Mouse (Mus musculus) MEL (cell line): ENCODE measurements at regions not wholly inside any gene's neighbourhood (a gene's known extent, or its start where the extent isn't known, plus 50 kb on each side); places are given as distances from the start of the nearest gene placed in this dataset.

Experiments used
- DNase-seq: peaks from one replicate; pipeline ENCODE4 v3.0.0; 2011; ENCODE audit warnings: low read depth, low spot score
- H3K27ac ChIP-seq: 2 replicates; pipeline ENCODE4 v1.5.1; 2012; ENCODE audit warnings: low read depth, mild to moderate bottlenecking, control low read depth, low read length, moderate library complexity; ENCODE audit not compliant: control insufficient read depth
- H3K27me3 ChIP-seq, 2 experiments: fragments of 150-350 bp in 1 of 2; sonication (generic) in 1 of 2; 2 replicates each; pipeline ENCODE4 v1.6.1; 2012; ENCODE audit warnings: low read length in 2 of 2, mild to moderate bottlenecking in 2 of 2, improper control_type of control experiment in 1 of 2, moderate library complexity in 1 of 2; ENCODE audit not compliant: insufficient read depth in 2 of 2, control insufficient read depth in 1 of 2
- H3K36me3 ChIP-seq, 2 experiments: 2 replicates each; pipeline ENCODE4 v1.6.1; 2012 to 2014; ENCODE audit warnings: low read length in 2 of 2, improper control_type of control experiment in 1 of 2, inconsistent platforms in 1 of 2, mild to moderate bottlenecking in 1 of 2; ENCODE audit not compliant: insufficient read depth in 2 of 2, control insufficient read depth in 1 of 2
- H3K4me1 ChIP-seq, 2 experiments: fragments of 150-350 bp in 1 of 2; sonication (generic) in 1 of 2; 2 replicates each; pipeline ENCODE4 v1.6.1; 2012; ENCODE audit warnings: low read length in 2 of 2, improper control_type of control experiment in 1 of 2, mild to moderate bottlenecking in 1 of 2; ENCODE audit not compliant: insufficient read depth in 2 of 2, control insufficient read depth in 1 of 2
- H3K4me3 ChIP-seq, 2 experiments: fragments of 150-350 bp in 1 of 2; sonication (generic) in 1 of 2; 2 replicates each; pipeline ENCODE4 v1.5.1; 2012; ENCODE audit warnings: low read depth in 2 of 2, low read length in 2 of 2, mild to moderate bottlenecking in 2 of 2, moderate library complexity in 2 of 2, control low read depth in 1 of 2, improper control_type of control experiment in 1 of 2; ENCODE audit not compliant: control insufficient read depth in 1 of 2, insufficient read depth in 1 of 2
- H3K79me2 ChIP-seq: 2 replicates; pipeline ENCODE4 v1.6.1; 2012; ENCODE audit warnings: mild to moderate bottlenecking, low read length, moderate library complexity; ENCODE audit not compliant: control insufficient read depth, poor library complexity, insufficient read depth
- H3K9ac ChIP-seq: 2 replicates; pipeline ENCODE4 v1.6.1; 2012; ENCODE audit warnings: low read depth, mild to moderate bottlenecking, control low read depth, low read length, moderate library complexity; ENCODE audit not compliant: control insufficient read depth, poor library complexity, severe bottlenecking
- H3K9me3 ChIP-seq: fragments of 150-350 bp; sonication (generic); replicated peaks from 2 replicates; pipeline ENCODE4 v1.6.1; 2012; ENCODE audit warnings: mild to moderate bottlenecking, low read length, improper control_type of control experiment, moderate library complexity; ENCODE audit not compliant: insufficient read depth
- BHLHE40 ChIP-seq: IDR thresholded peaks from 2 replicates; pipeline ENCODE4 v1.6.1; 2012; ENCODE audit warnings: low read depth, mild to moderate bottlenecking, inconsistent platforms, low read length, improper control_type of control experiment, borderline replicate concordance
- CHD1 ChIP-seq: IDR thresholded peaks from 2 replicates; pipeline ENCODE4 v1.6.1; 2012; ENCODE audit warnings: low read depth, mild to moderate bottlenecking, inconsistent platforms, low read length, improper control_type of control experiment
- CHD2 ChIP-seq: IDR thresholded peaks from 2 replicates; pipeline ENCODE4 v1.6.1; 2011; ENCODE audit warnings: low read length, improper control_type of control experiment
- E2F4 ChIP-seq: IDR thresholded peaks from 2 replicates; pipeline ENCODE4 v1.6.1; 2011; ENCODE audit warnings: low read depth, low read length, improper control_type of control experiment, borderline replicate concordance
- ELF1 ChIP-seq: IDR thresholded peaks from 2 replicates; pipeline ENCODE4 v1.6.1; 2014; ENCODE audit warnings: low read depth, mild to moderate bottlenecking, inconsistent platforms, low read length, improper control_type of control experiment, moderate library complexity
- EP300 ChIP-seq, 2 experiments: IDR thresholded peaks; 2 replicates each; pipeline ENCODE4 v1.6.1; 2011; ENCODE audit warnings: improper control_type of control experiment in 2 of 2, low read length in 2 of 2, low read depth in 1 of 2, mild to moderate bottlenecking in 1 of 2
- GABPA ChIP-seq: IDR thresholded peaks from 2 replicates; pipeline ENCODE4 v1.6.1; 2012; ENCODE audit warnings: low read depth, mild to moderate bottlenecking, inconsistent platforms, low read length, improper control_type of control experiment, moderate library complexity
- HCFC1 ChIP-seq: IDR thresholded peaks from 2 replicates; pipeline ENCODE4 v1.6.1; 2012; ENCODE audit warnings: low read depth, mild to moderate bottlenecking, inconsistent platforms, low read length, improper control_type of control experiment, moderate library complexity
- KAT2A ChIP-seq: conservative IDR thresholded peaks from 2 replicates; pipeline ENCODE4 v1.6.1; 2012; ENCODE audit warnings: low read depth, low read length, improper control_type of control experiment, inconsistent platforms
- MAX ChIP-seq: IDR thresholded peaks from 2 replicates; pipeline ENCODE4 v1.6.1; 2011; ENCODE audit warnings: low read length, improper control_type of control experiment
- MAZ ChIP-seq: IDR thresholded peaks from 2 replicates; pipeline ENCODE4 v1.6.1; 2012; ENCODE audit warnings: low read depth, mild to moderate bottlenecking, inconsistent platforms, low read length, improper control_type of control experiment
- MEF2A ChIP-seq: IDR thresholded peaks from 2 replicates; pipeline ENCODE4 v1.6.1; 2014; ENCODE audit warnings: low read depth, mild to moderate bottlenecking, inconsistent platforms, low read length, improper control_type of control experiment; ENCODE audit not compliant: poor library complexity, insufficient replicate concordance, severe bottlenecking; ENCODE audit errors: extremely low read depth
- MXI1 ChIP-seq: IDR thresholded peaks from 2 replicates; pipeline ENCODE4 v1.6.1; 2011; ENCODE audit warnings: mild to moderate bottlenecking, low read depth, low read length, improper control_type of control experiment
- MYB ChIP-seq: IDR thresholded peaks from 2 replicates; pipeline ENCODE4 v1.6.1; 2011; ENCODE audit warnings: mild to moderate bottlenecking, low read depth, low read length, improper control_type of control experiment
- MYC ChIP-seq: IDR thresholded peaks from 2 replicates; pipeline ENCODE4 v1.6.1; 2011; ENCODE audit warnings: low read depth, mild to moderate bottlenecking, low read length, improper control_type of control experiment, moderate library complexity
- NRF1 ChIP-seq: IDR thresholded peaks from 2 replicates; pipeline ENCODE4 v1.6.1; 2014; ENCODE audit warnings: low read depth, mild to moderate bottlenecking, inconsistent platforms, low read length, improper control_type of control experiment, moderate library complexity; ENCODE audit not compliant: poor library complexity, insufficient read depth, severe bottlenecking
- POLR2A ChIP-seq, 2 experiments: IDR thresholded peaks; 2 replicates each; pipeline ENCODE4 v1.6.1; 2011 to 2012; ENCODE audit warnings: low read length in 2 of 2, mild to moderate bottlenecking in 2 of 2, control low read depth in 1 of 2, improper control_type of control experiment in 1 of 2, low read depth in 1 of 2, moderate library complexity in 1 of 2; ENCODE audit not compliant: control insufficient read depth in 1 of 2, insufficient read depth in 1 of 2, poor library complexity in 1 of 2
- SMC3 ChIP-seq: IDR thresholded peaks from 2 replicates; pipeline ENCODE4 v1.6.1; 2011; ENCODE audit warnings: low read depth, low read length, improper control_type of control experiment
- TBP ChIP-seq: IDR thresholded peaks from 2 replicates; pipeline ENCODE4 v1.8.0; 2011; ENCODE audit warnings: low read depth, low read length, improper control_type of control experiment
- TCF12 ChIP-seq: IDR thresholded peaks from 2 replicates; pipeline ENCODE4 v1.6.1; 2014; ENCODE audit warnings: low read depth, mild to moderate bottlenecking, inconsistent platforms, low read length, improper control_type of control experiment, moderate library complexity
- UBTF ChIP-seq: IDR thresholded peaks from 2 replicates; pipeline ENCODE4 v1.6.1; 2012; ENCODE audit warnings: low read depth, mild to moderate bottlenecking, inconsistent platforms, low read length, improper control_type of control experiment, moderate library complexity, borderline replicate concordance; ENCODE audit not compliant: insufficient read depth
- USF1 ChIP-seq: IDR thresholded peaks from 2 replicates; pipeline ENCODE4 v1.6.1; 2014; ENCODE audit warnings: low read depth, mild to moderate bottlenecking, inconsistent platforms, low read length, improper control_type of control experiment, moderate library complexity
- USF2 ChIP-seq, 2 experiments: IDR thresholded peaks; 2 replicates each; pipeline ENCODE4 v1.6.1; 2011 to 2012; ENCODE audit warnings: improper control_type of control experiment in 2 of 2, low read length in 2 of 2, borderline replicate concordance in 1 of 2, inconsistent platforms in 1 of 2, low read depth in 1 of 2, mild to moderate bottlenecking in 1 of 2; ENCODE audit not compliant: insufficient read depth in 1 of 2
- ZKSCAN1 ChIP-seq: IDR thresholded peaks from 2 replicates; pipeline ENCODE4 v1.6.1; 2012; ENCODE audit warnings: low read depth, mild to moderate bottlenecking, inconsistent platforms, low read length, improper control_type of control experiment, moderate library complexity
- ZMIZ1 ChIP-seq: IDR thresholded peaks from 2 replicates; pipeline ENCODE4 v1.6.1; 2012; ENCODE audit warnings: low read depth, mild to moderate bottlenecking, inconsistent platforms, low read length, improper control_type of control experiment, moderate library complexity

DNA sequence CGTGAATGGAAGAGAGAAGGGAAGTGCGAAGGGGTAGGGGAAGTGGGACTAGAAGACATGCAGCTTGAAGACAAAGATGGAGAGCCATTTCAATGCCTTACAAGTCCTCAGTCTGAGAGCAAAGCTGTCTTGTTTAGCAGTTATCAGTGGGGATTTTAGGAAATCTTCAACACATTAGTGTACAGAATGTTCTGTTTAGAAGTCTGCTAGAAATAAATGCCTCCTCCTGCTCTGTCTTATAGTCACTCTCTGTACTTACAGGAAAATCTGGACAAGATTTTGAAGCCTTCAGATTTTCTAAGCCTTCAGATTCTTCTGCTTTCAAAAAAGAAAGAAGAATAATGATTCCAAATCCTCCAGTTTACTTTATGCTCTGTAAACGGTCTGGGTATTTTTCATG lies 325.6 kb upstream of the Crim1 start:
- no peaks in the 10 kb centered on the region for H3K79me2 ChIP-seq
- H3K4me1 ChIP-seq: no peaks in the 10 kb centered on the region
- peaks cover 0 to 2% of the 10 kb centered on the region in 2 experiments; a peak in 1 of 4 replicates for H3K36me3 ChIP-seq
- TF ChIP-seq USF1 (no peak), BHLHE40 (no peak), MEF2A (no peak), MAX (no peak), SMC3 (no peak), MAZ (no peak), NRF1 (no peak), HCFC1 (no peak), CHD2 (no peak), TCF12 (no peak), POLR2A (IDR thresholded peaks at IDR 0.05; ENCODE audit: control insufficient read depth in 1 of 2, insufficient read depth in 1 of 2, low read depth in 1 of 2, low read length in 2 of 2, poor library complexity in 1 of 2) (no peak), USF2 (IDR thresholded peaks at IDR 0.05; ENCODE audit: borderline replicate concordance in 1 of 2, insufficient read depth in 1 of 2, low read depth in 1 of 2, low read length in 2 of 2) (no peak), MYB (no peak), MYC (no peak), ZKSCAN1 (no peak), EP300 (IDR thresholded peaks at IDR 0.05; ENCODE audit: low read depth in 1 of 2, low read length in 2 of 2) (no peak), ZMIZ1 (no peak), E2F4 (no peak), TBP (no peak), GABPA (no peak)
- TF ChIP-seq, all 39 proteins: peak for 0
- Histone ChIP-seq H3K9ac (no peak overlapping the region), H3K27ac (no peak overlapping the region), H3K4me3 (no peak overlapping the region), H3K27me3 (no peaks in the 10 kb centered on the region), H3K9me3 (no peaks in the 10 kb centered on the region)
- no peak for DNase-seq

DNA sequence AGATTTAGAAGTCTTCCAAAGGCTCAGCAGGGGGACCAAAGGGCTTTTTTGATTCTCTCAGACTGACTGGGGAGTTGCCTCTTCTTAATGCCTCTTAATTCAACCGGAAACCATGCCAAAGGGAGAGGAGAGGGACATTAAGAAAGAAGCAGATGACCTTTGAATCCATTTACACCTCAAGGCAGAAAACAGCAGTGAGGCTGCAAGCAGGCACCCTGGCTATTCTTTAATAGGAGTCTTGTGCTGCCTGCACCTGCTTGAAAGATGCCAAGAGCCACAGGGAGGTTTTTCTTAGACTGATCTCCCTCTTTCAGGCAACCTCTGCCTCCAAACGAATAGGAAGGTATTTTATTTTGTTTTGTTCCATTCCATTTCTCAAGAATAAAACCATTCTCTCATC lies 323.0 kb upstream of the Crim1 start:
- Histone ChIP-seq H3K79me2 (no peaks in the 10 kb centered on the region), H3K27ac (no peak overlapping the region), H3K27me3 (no peaks in the 10 kb centered on the region), H3K4me3 (no peak overlapping the region), H3K9ac (no peak overlapping the region), H3K4me1 (no peaks in the 10 kb centered on the region), H3K36me3 (peaks cover 0 to 2% of the 10 kb centered on the region in 2 experiments; a peak in 1 of 4 replicates), H3K9me3 (no peaks in the 10 kb centered on the region)
- TF ChIP-seq KAT2A (no peak), MAX (no peak), UBTF (no peak), GABPA (no peak), MXI1 (no peak), CHD2 (no peak), CHD1 (no peak), ELF1 (no peak), TBP (no peak)
- DNase-seq: no peak
